ENCODE assay signal across 25 mouse cellular contexts in genomic region chr9:96331146-96331545, GRCm38 (mm10). TPM values are rescaled to one million over a fixed set of nuclear protein-coding genes. Genes with fewer than 3 reads are reported as not detected.
DNase-seq lines count a peak whose midpoint lies in the region; ATAC-seq lines count a peak whose summit lies in the region.
"Had no signal": no experiment of that assay in that cellular context is flagged by ENCODE, and none has a peak within 500 bp of the region (broad histone marks: within the 10 kb centered on the region; RNA-seq: fewer than 3 reads in every experiment).

No protein-coding gene starts in this region.

- H3K9me3 ChIP-seq in kidney, embryonic 14.5 days (ENCODE audit: control insufficient read depth, low read length): no peaks in the 10 kb centered on the region
- H3K9me3 ChIP-seq: embryonic facial prominence, embryonic 15.5 days; forebrain, embryonic 10.5 days; G1E; heart, embryonic 10.5 days; hindbrain, embryonic 13.5 days had no signal

- no peak for ATAC-seq in kidney, embryonic 14.5 days (ENCODE audit: low FRiP score, low TSS enrichment)
- ATAC-seq: activated CD4-positive, CD25-positive, alpha-beta regulatory T cell, adult 4 months; CD4-positive, CD25-positive, alpha-beta regulatory T cell, adult 4 months; forebrain, embryonic 14.5 days; hindbrain, postnatal 0 days had no signal

- no peak overlapping the region for H3K4me3 ChIP-seq in kidney, embryonic 14.5 days (ENCODE audit: low read length)
- H3K4me3 ChIP-seq: embryonic facial prominence, embryonic 15.5 days; erythroblast, embryonic 14.5 days; forebrain, embryonic 10.5 days; heart, embryonic 10.5 days; hindbrain, embryonic 13.5 days had no signal

- peak; percentile 35 to 59 for DNase-seq in adrenal gland, adult (ENCODE audit: inconsistent age in 2 of 2, low spot score in 1 of 2)
- no peak for DNase-seq in adrenal gland, postnatal 4 days (ENCODE audit: low spot score in 2 of 2)
- peak; percentile 8 for DNase-seq in kidney, postnatal 14 days
- DNase-seq in induced T-regulatory cell, adult 2 months (ENCODE audit: low read depth): peak; percentile 7
- no peak for DNase-seq in urinary bladder, postnatal 10 days (ENCODE audit: low spot score)
- no peak for DNase-seq in embryo, embryonic 9.5 days (ENCODE audit: extremely low spot score)
- DNase-seq: adrenal gland, postnatal 25 days; B cell, adult 2 months; cerebellum, adult 2 months; cerebellum, postnatal 10 days; gastrocnemius, postnatal 36 days; heart, adult 18-20 months; heart, postnatal 14 days; kidney, adult 11 months had no signal

- H3K9ac ChIP-seq in kidney, embryonic 14.5 days (ENCODE audit: low read depth, low read length): no peak overlapping the region
- H3K9ac ChIP-seq: embryonic facial prominence, embryonic 15.5 days; hindbrain, embryonic 13.5 days had no signal

- H3K27me3 ChIP-seq in kidney, embryonic 14.5 days (ENCODE audit: control insufficient read depth, insufficient read depth, low read length): no peaks in the 10 kb centered on the region
- H3K27me3 ChIP-seq: embryonic facial prominence, embryonic 15.5 days; hindbrain, embryonic 13.5 days had no signal

- H3K36me3 ChIP-seq in kidney, embryonic 14.5 days (ENCODE audit: control insufficient read depth, insufficient read depth, low read length): peaks cover 38% of the 10 kb centered on the region

- H3K27ac ChIP-seq in kidney, embryonic 14.5 days (ENCODE audit: low read depth, low read length): no peak overlapping the region
- H3K27ac ChIP-seq: embryonic facial prominence, embryonic 15.5 days; forebrain, embryonic 10.5 days; heart, embryonic 10.5 days; hindbrain, embryonic 13.5 days; hindbrain, postnatal 0 days had no signal

- WGBS in kidney, embryonic 14.5 days: 92% methylated on average over 5 of the region's 5 CpGs

- no peak overlapping the region for H3K4me2 ChIP-seq in kidney, embryonic 14.5 days (replicated peaks; ENCODE audit: low read depth, low read length)
- H3K4me2 ChIP-seq: embryonic facial prominence, embryonic 15.5 days; hindbrain, embryonic 13.5 days had no signal

- H3K4me1 ChIP-seq in kidney, embryonic 14.5 days (ENCODE audit: control insufficient read depth, insufficient read depth, low read length): no peaks in the 10 kb centered on the region
- H3K4me1 ChIP-seq: forebrain, embryonic 10.5 days; hindbrain, embryonic 13.5 days had no signal

RNA-seq across cellular contexts. Expression of gene Atp1b3, which starts 33.1 kb away (rescaled TPM):
- total RNA-seq in adrenal gland, postnatal 4 days (2021): 100 to 1,000 TPM; 161 TPM
- polyA plus RNA-seq in kidney, embryonic 14.5 days (2014; fragmentation: Nextera tagmentation; extraction: Ambion mirVana): 126 and 179 TPM in 2 replicates

Comparison
In these comparisons a context has a peak if more than half of its experiments do, and no peak if none do; other contexts are left out.
1. DNase-seq: peak in adrenal gland, adult (2 of 2), kidney, postnatal 14 days (single experiment) and induced T-regulatory cell, adult 2 months (single experiment); none in adrenal gland, postnatal 4 days (0 of 2), urinary bladder, postnatal 10 days (single experiment) and embryo, embryonic 9.5 days (single experiment).